Mouse (Mus musculus): ENCODE measurements around the gene Pdcd6. TPM values are rescaled to one million over a fixed set of nuclear protein-coding genes. Genes with fewer than 3 reads are reported as not detected.

The Pdcd6 gene
- total RNA-seq, 4 experiments from 2014 or later = 42.0 to 52.1 (median 42.9) TPM

DNA sequence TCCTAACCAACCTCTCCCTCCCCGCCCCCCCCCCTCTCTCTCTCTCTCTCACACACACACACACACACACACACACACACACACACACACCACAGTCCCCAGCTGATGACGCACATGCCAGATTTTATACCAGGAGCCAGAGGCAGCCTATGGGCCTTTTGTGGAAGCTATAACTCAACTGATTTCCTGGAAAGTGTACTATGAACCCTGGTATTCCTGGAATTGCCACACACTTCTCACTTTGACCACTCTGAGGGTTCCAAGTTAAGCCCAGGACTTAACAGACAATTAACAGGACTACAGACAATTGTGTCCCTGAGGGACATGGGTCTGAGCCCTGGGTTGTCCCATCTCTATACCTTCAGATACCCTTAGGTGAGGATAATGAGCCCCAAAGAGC, 35.1 kb downstream of the Pdcd6 start:
- DNase-seq (ENCODE audit: low spot score) = no peak

- DNase-seq (ENCODE audit: low spot score) = no peak
These were observed 41.7 kb downstream of the Pdcd6 start for GRCm38 (mm10) chr13:74275726-74276125.

DNA sequence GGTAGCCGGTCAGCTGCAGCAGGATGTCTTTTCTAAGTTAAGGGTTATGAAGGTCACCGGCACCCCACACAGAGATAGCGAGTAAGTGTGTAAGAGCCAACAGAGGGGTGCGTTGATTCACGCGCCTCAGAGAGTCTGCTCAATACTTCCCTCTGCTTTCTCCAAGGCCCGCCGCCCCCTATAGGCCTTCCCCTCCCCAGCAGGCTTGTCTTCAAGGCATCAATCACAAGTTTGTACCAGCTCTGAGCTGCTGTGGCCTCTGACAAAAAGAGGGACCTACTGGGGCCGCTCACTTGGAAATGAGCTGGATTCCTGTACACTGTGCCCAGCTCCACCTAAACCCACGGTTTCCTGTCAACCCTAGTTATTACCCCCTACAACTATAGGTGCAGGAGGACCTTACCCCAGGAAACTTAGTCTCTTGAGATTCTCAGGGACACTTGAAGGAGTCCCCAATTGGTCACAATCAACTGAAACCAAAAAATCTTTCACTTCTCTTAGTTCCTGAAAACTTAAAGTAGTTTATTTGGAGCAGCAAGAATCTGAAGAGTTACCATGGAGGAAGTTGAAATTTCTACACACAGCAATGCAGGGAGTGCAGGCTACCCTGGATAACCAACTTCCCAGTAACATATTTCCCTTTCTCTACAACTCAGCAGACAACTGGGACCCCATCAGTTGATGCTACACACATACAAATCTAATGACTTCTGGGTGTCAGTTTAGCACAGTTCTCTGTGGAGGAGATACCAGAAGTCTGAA, 57.0 kb downstream of the Pdcd6 start:
- peak; percentile 9 for DNase-seq (ENCODE audit: low spot score)

GRCm38 (mm10) chr13:74259460-74260230, 57.7 kb downstream of the Pdcd6 start:
- DNase-seq (ENCODE audit: low spot score) = peak; percentile 50

Other genes starting within 250 kb of the Pdcd6 start
- 1 to 10 TPM in 1 of 4 experiments, under 1 TPM in 3; 0.47 to 1.4 (median 0.56) TPM for gene Slc9a3, start 196.1 kb downstream of the Pdcd6 start, total RNA-seq (2022)
- 10 to 100 TPM; 45.2 to 52.7 (median 51.4) TPM for gene Exoc3, start 108.8 kb downstream of the Pdcd6 start, total RNA-seq (2022)
- gene Ahrr, start 25.2 kb downstream of the Pdcd6 start, total RNA-seq (2022) = 1 to 10 TPM in 2 of 4 experiments, under 1 TPM in 2; 0.82 to 2.5 (median 1.4) TPM
- gene Sdha, start 32.7 kb upstream of the Pdcd6 start, total RNA-seq (2022) = 1,000 to 10,000 TPM; 1,332 to 1,570 (median 1,418) TPM
- gene Ccdc127, start 32.7 kb upstream of the Pdcd6 start, total RNA-seq (2022) = 10 to 100 TPM; 45.4 to 51.8 (median 48.5) TPM
- gene Lrrc14b, start 46.4 kb upstream of the Pdcd6 start, total RNA-seq (2022) = 10 to 100 TPM; 82.4 to 97.3 (median 86.2) TPM
- gene Zfp72, start 73.3 kb upstream of the Pdcd6 start, total RNA-seq (2022) = 1 to 10 TPM; 3.1 to 3.6 (median 3.4) TPM
- 100 to 1,000 TPM; 219 to 383 (median 285) TPM for gene Ftl1-ps1, start 82.1 kb upstream of the Pdcd6 start, total RNA-seq (2022)
- 1 to 10 TPM; 5.4 to 7.4 (median 5.9) TPM for gene Zfp825, start 176.4 kb upstream of the Pdcd6 start, total RNA-seq (2022)

Measured in heart, adult 8-10 months (tissue).